Mouse (Mus musculus) naive thymus-derived CD4-positive, alpha-beta T cell, adult 5 months (primary cell): ENCODE data around the gene Galnt7. TPM values are rescaled to one million over a fixed set of nuclear protein-coding genes. Genes with fewer than 3 reads are reported as not detected.

ENCODE experiments used
- polyA plus RNA-seq: library from polyadenylated mRNA; unstranded; fragments of 100-300 nt; shearing (Covaris generic); gene quantifications from one replicate; pipeline ENCODE4 v1.2.1, GENCODE M21; 2017

The Galnt7 gene
- 46.3 TPM for polyA plus RNA-seq

DNA sequence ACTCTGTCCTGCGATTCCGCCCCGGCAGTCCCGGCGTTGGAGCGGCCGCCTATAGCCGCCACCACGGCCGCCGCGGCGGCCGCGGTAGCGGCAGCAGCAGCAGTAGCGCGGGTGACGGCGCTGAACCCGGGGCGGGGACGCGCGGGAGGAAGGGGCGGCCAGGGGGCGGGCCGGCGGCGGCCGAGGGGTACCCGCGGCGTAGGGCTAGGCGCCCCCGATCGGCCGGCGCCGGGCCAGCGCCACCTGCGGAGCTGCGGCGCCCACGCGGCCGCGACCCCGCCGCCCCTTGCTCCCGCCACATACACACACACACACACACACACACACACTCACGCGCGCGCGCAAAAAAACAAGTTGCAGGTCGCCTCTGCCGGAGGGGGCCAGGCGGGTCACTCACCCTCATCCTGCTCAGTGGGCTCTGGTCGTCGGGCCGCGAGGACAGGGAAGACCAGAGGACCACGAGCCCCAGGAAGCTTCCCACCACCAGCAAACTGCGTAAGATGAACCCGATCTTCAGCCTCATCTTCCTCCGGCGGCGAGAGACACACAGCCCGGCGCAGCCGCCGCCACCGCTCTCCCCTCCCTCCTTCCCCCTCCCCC is at the start of gene Galnt7:
Gene Galnt7 (minus strand): TSS at position 577 of the 600 bp plus-strand sequence.

DNA sequence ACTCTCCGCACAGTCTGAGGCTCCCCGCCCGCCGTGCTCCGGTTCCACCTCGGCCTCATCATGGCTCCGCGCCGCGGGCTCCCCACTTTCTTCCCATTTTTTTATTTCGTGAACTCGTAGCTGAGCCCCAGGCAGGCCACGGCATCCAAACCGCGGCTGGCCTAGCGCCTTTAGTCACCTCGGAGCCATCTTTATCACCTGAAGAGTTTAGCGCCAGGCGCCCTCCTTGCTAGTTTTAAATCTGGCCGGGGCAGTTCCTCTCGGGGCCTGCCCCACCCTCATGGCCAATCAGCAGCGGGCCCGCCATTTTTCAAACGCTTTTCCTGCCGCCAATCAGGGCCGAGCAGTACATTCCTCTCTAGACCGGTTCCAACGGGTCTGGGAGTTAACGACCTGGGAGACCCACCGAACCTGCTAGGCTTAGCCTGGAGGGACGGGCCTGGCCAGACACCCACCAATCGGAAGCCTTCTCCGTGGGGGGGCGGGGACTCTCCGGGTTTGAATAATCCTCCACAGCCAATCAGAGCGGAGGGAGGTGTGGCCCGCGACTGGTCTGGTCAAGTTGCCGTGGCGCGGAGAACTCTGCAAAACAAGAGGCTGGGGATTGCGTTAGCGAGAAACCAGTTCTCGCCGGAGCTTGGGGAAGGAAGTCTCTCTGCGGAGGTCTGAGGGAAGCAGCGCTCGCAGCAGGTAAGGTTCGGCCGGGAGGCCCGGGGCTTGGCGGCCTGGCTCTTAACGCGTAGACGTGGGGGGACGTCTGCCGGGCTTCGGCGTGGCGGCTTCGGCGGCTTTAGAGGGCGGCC is 141.3 kb downstream of the Galnt7 start, which contains the start of gene Hmgb2:
Gene Hmgb2 (plus strand): TSS at position 592 of the 803 bp plus-strand sequence.

DNA sequence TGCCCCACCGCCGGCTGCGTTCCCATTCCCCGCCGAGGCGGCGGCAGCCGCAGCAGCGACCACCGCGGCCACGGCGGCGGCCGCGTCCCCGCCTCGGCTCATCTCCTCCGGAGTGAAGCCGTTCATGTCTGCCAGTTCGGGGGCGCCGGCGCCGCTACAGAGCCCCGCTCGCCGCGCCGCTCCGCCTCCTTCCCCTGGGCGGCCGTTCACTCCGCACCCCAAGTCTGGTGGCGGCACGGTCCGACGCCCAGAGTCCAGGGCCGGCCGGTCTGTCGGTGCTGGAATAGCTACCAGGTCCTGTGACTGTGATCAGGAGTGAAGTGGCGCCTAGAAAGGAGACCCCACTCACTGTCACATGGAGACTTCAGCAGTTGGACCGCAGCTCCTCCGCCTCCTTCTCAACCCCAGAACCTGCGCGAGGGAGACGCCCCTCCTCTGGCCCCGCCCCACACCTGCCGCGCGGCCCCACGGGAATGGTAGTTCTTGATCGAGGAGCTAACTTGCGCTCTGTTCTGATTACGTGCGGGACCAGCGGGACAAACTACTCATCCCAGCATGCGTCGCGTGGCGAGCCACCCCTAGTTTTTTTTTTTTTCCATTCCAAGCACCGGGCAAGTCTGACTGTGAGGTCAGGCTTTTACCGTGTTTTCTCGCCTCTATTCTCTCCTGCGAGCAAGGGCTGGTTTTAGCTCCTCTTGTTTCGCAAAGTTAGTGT is 165.2 kb downstream of the Galnt7 start, which contains the start of gene Sap30:
Gene Sap30 (minus strand): TSS at position 420 of the 715 bp plus-strand sequence.

Other genes with a start within 250 kb of the Galnt7 start
- not detected for gene Scrg1, start 197.1 kb downstream of the Galnt7 start, polyA plus RNA-seq
- gene Sap30, start 165.2 kb downstream of the Galnt7 start, polyA plus RNA-seq: 12.0 TPM
- gene Hmgb2, start 141.1 kb downstream of the Galnt7 start, polyA plus RNA-seq: 55.9 TPM